27 mouse cellular contexts compared by ENCODE assay signal in the genomic region with DNA sequence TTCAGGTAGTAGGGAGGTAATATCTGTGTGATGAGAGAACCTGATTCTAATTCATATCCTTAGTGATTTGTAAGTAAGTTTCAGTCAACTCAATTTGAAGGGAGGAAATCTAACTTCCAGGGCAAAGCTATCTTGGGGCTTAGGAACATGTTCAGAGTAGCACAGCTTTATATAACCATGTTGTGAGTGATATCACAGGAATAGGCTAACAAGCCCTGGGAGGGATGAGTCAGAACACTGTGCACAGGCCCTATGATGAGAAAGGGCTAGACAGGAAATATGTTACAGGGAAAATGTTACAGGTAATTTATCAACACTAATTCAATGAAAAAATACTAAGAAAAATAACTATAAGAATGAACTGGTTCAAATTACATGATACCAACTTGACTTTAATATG.
"Had no signal": no experiment of that assay in that cellular context is flagged by ENCODE, and none has a peak within 500 bp of the region (broad histone marks: within the 10 kb centered on the region; RNA-seq: fewer than 3 reads in every experiment).

No protein-coding gene starts in this region.

- ATAC-seq: liver, embryonic 12.5 days; liver, postnatal 0 days; lung, postnatal 0 days; midbrain, embryonic 13.5 days; midbrain, embryonic 15.5 days; midbrain, embryonic 16.5 days had no signal

- H3K4me1 ChIP-seq: limb, embryonic 10.5 days; limb, embryonic 12.5 days; limb, embryonic 13.5 days; limb, embryonic 15.5 days; liver, embryonic 12.5 days; liver, embryonic 13.5 days; liver, embryonic 15.5 days; lung, embryonic 15.5 days; megakaryocyte, embryonic 14.5 days; midbrain, embryonic 10.5 days; midbrain, embryonic 12.5 days; midbrain, embryonic 13.5 days; midbrain, embryonic 15.5 days; neural tube, embryonic 12.5 days had no signal

- DNase-seq: left cerebral cortex, postnatal 4 days; liver; liver, embryonic 13.5 days; liver, postnatal 0 days; lung, adult 18-20 months; lung, embryonic 14.5 days; lung, postnatal 10 days; lung, postnatal 14 days; lung, postnatal 36 days; lung, postnatal 4 days; midbrain, embryonic 14.5 days had no signal

- H3K4me3 ChIP-seq: limb, embryonic 10.5 days; limb, embryonic 12.5 days; limb, embryonic 13.5 days; limb, embryonic 15.5 days; liver, embryonic 12.5 days; liver, embryonic 13.5 days; liver, embryonic 15.5 days; lung, embryonic 15.5 days; megakaryocyte, embryonic 14.5 days; midbrain, embryonic 10.5 days; midbrain, embryonic 12.5 days; midbrain, embryonic 13.5 days; midbrain, embryonic 15.5 days; myocyte; neural tube, embryonic 12.5 days had no signal
